Mouse (Mus musculus) testis, postnatal 10 days (tissue): Measurements from ENCODE around the gene Il4.

Experiments used
- DNase-seq: peaks from one replicate; pipeline ENCODE4 v3.0.0; 2021; ENCODE audit warnings: low spot score

Il4 gene

DNA sequence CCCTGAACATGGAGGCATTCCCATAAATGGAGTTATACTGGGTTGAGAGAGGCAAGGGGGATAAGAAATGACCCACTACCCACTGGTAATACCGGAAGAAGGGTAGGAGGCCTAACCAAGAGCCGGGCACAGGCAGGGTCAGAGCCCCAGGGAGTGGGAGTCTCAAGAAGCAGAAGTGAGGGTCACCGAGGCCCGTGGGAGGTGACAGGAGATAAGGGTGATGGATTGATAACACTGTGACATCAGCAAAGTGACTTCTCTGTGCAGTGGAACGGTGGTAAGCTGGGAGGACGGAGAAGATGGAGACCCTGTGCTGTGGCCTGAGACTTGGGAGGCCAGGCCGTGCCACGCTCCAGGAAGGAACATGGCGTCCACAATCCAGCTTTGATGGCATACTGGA, 5.1 kb upstream of the Il4 start:
- no peak for DNase-seq

DNA sequence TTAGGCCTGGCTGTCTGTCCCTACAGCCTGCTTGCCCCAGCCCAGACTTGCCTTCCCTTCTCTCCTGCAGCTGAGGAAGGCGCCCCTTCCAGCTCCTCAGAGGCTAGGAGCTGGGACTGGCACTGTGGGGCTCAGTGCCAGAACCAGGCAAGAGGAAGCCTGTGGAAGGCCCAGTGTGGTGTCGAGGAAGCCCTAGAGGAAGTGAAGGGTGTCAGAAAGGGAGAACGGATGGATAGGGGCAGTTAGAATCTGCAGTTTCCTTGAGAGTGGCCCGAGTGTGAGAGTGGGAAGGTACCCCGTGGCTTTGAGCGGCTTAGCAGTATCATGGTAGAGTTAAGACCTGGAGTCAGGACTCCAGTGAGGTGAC, 4.0 kb upstream of the Il4 start:
- DNase-seq, result no peak

DNA sequence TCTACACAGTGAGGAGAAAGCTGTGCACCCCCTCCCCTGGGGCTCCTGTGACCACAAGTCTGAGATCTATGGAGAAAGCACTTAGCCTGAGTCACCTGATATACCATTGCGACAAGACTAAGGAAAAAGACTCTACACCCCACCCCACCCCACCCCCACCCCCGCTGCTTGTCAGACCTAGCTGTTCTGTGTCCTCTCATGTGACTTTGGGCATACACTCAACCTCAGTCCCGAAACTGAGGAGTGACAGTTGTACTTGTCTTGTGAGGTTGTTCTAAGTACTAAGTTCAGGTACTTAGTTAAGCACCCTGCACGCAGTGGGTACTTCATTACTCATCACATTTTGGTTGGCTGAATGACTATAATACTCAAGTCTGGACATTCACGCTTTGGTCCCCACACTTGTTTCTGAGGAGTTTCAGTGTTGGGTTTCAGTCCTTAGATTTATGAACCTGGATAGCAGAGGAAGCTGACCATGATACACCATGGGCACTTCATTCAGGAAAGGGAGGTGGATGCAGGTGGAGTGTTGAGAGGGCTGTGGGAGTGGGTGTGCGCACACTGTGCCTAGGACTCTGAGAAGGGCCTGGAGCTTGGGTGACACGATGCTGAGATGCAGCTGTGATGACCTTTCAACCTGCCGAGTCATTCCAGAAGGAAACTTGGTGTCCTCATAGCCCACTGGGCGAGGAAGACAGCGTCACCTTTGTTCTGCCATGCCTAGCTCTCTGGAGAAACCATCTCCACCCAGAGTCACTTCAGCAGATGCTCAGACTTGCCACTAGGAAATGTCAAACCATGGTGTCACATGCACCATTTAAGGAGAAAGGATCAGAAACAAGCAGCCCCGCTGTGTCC, 3.3 kb upstream of the Il4 start:
- no peak for DNase-seq

DNA sequence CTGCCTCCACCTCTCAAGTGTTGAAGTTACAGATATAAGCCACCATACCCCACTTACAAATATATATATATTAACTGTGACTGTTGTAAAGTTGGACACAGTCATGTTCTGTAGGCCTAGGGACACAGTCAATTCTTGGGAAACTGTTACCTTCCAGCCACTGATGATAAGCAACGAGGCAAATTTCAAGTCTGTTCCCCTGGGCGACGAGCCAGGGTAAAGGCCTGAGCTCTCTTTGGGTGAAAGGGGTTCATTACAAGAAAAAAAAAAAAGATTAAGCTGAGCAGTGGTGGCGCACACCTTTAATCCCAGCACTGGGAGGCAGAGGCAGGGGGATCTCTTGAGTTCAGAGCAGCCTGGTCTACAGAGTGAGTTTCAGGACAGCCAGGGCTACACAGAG, 1.6 kb upstream of the Il4 start:
- no peak for DNase-seq

DNA sequence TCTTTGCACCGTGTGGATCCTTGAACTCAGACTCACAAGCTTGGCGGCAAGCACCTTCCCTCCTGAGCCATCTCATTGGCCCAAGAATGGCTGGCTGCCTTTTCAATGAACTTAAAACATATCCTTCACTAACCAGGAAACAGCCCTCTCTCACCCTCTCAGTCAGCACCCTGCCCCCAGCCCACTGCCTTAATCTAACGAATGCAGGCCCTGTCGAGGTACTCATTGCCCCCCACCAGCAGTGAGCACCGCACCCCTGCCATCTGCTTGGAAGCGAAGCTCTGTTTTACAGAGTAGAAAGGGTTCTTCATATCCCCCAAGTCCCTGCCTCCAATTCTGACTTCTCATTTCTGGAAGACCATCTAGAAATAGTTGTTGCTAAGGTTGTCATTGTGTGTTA, 959 bp upstream of the Il4 start:
- DNase-seq, result no peak

DNA sequence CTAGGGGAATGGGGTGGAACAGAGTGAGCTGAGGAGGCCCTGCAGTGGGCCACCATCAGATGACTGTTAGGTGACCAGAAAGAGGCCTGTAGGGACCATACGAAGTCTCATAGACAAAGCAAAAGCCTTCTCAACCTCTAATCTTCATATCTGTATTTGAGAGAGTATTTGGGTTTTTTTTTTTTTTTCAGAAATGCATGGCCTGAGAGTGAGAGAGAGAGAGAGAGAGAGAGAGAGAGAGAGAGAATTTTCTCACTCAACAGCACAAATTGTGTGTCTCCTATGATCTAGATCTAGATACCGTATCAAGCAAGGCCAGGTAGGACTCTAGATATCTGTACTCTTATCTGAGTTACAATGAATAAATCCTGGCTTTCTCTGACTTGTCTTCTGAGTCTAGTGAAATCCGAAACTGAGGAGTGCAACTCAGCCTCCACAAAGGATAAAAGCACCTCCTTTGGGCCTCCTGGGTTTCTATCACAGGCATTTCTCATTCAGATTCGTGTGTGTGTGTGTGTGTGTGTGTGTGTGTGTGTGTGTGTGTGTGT, 833 bp downstream of the Il4 start:
- DNase-seq, result no peak

DNA sequence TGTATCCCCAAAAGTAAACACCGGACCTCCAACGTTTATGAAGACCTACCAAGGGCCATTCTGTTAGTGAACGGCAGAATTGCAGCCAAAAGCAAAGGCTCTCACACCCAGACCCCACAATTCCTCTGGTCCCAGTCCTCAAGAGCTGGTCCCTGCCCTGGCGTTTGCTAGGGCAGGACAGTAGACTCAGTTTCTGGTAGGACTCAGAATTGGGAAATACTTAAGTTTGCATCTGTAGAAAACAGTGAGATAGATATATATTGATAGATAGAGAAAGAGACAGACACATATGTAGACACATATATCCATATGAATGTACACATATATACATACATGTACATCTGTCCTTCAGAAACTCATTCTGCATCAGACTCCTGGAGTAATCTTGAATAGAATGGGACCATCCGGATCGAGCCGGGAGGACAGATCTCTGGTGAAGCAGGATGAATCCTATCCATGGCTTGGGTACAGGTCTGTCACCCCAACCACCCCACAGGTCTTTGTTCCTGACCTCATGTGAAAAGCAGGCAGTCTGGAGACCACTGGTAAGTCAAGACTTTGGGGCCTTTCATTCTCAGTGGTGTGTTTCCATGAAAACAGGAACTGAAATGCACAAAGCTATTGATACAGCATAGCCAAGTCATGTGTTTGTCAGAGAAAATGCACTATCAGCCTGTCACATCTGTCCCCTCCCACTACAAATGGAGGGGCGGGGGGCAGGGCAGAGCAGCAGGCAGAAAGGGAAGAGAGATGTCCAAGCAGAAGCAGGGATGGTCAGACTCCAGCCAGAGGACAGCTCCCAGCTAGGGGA, 1.5 kb downstream of the Il4 start:
- no peak for DNase-seq

DNA sequence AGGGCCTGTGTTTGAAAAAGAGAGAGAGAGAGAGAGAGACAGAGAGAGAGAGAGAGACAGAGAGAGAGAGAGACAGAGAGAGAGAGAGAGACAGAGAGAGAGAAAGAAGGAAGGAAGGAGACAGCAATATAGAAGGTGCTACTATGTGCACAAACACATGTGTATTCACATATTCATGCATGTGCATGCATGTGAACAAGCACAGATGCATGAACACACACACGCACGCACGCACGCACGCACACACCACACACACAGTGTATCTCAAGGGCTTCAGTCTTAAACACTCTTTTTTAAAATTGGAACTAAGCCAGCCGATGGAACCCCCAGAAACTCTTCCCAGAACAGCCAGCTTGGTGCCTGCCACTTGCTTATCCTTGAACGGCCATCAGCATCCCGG, 2.9 kb downstream of the Il4 start:
- DNase-seq, result no peak

DNA sequence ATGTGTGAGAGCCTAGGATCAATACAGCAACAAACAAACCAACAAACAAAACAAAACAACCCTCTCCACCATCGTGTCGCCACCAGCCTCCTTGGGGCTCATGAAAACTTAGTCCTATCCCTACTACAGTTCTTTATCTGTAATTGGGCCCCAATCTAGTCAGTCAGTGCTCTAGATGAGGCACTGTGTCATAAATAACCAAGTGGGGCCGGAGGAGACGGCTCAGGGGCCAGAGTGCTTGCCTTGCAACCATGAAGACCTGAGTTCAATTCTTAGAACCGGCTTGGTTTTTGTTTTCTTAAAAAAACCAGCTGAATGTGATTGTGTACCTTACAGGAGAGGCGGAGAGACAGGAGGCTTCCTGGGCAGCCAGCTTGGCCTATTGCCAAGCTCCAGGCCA, 3.3 kb downstream of the Il4 start:
- no peak for DNase-seq

DNA sequence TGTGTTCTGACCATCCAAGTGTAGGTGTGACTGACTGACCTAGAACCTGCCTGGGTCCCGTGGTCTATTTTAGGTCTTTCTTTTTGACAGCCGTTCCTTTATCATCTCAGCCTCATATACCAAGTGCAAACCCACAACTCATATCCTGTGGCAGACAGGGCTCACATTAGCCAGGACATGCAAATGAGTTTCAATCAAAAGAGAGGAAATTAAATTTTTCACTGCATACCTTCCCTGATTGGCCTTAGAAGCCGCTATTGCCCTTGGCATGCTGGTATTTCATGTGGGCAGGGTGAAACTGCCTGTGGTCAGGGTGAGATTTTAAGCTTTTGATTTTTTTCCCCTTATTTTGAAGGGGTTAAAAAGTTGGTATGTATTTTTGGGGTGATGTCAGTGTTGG, 8.8 kb downstream of the Il4 start:
- no peak for DNase-seq

DNA sequence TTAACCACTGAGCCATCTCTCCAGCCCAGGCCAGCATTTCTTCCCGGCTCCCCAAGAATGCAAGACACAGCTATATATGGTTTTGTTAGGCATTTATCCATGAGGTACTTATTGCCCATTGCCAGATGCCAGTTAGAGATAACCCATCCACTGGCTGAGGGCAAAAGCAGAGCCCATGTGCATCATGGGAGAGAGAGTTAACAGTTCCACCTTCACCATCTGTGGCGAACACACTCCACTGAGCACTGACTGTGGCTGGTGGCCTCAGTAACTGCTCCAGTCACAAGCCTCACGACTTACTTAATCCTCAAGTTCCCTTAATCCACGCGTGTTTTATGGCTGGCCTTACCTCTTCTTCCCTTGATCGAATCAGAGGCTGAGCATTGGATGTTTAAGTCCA, 9.2 kb downstream of the Il4 start:
- no peak for DNase-seq

DNA sequence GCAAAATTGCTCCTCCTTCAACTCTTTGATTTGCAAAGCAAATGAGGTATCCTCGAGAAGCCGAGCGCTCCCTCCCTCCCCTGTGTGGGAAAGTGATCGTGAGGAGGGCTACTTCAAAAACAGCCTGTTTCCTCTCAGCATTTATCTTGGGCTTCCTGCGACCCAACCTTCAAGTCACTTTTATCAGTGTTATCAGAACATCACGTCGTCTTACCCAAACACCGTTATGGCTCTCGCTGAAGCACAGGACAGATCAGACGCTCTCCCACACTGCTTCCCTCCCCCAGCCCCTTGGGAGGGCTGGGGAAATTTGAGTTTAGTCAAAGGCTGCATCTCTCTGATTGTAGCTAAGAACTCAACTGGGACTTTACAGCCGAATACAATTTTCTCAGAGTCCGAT, 12.9 kb downstream of the Il4 start:
- DNase-seq, result no peak

DNA sequence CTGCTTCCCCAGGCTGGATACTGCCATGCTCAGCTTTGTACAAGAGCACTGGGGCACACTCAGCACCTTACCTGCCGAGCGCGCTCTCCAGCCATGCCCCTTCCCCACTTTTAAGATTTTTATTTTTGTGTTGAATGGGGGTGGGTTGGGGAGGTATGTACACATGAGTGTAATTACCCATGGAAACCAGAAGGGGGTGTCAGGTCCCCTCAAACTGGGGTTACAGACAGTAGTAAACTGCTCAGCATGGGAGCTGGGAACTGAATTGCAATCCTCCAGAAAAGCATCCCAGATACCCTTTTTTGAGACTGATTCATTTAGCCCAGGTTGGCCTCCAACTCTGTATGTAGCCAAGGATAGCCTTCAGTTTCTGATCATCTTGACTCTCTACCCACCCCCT, 13.5 kb downstream of the Il4 start:
- no peak for DNase-seq

DNA sequence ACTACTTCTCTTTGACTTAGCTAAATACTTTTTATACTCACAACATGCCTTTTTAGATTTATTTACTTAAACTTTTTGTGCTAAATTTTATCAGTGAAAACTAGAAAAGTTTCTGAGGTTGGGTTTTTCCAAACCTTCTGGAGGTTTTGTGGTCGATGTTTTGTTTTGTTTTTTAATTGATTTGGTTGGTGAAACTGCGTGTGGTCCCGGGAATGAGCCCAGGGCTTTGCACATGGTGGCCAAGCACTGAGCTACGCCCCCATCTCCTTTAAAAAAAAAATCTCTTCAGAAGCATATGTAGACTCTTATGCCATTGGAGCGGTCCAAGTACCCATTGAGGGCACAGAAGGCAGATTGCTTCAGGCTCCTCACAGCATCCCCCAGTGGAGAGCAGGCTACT, 27.4 kb downstream of the Il4 start:
- DNase-seq, result no peak

DNA sequence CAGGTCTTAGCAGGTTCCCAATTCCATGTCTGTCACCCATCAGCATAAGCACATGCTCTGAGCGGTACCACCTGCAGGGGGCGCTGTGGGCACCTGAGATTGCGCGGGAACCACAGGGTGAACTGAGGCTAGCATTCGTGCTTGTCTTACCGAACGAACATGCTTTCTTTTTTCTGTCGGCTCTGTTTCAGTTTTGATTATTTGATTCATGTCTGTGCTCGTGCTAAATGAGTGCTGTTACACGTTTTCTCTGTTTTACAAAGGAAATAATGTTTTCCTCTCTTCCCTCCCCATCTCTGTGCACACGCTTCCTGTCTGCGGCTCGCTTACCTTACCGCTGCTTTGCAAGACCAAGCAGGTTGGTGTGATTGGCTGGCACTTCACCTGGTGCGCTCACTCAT, 28.1 kb downstream of the Il4 start:
- DNase-seq, result peak; percentile 72

DNA sequence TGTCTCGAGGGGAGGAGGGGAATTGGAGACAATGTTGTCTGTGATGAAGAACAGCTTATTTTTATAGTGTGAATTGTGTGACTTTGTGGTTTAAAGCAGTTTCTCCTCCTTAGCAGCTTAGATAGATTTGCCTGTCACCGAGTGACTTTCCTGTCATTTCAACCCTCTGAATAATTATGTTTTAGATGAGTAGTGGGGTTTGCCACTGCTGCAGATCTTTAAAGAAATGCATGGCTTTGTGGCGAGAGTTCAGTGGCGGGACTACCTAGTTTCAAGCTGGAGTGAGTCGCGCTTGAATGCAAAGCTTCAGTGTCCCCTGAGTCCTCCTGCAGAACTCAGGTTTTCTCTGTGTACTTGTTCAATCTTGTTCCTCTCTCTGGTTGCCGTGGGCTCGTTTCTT, 30.2 kb downstream of the Il4 start:
- DNase-seq, result no peak

DNA sequence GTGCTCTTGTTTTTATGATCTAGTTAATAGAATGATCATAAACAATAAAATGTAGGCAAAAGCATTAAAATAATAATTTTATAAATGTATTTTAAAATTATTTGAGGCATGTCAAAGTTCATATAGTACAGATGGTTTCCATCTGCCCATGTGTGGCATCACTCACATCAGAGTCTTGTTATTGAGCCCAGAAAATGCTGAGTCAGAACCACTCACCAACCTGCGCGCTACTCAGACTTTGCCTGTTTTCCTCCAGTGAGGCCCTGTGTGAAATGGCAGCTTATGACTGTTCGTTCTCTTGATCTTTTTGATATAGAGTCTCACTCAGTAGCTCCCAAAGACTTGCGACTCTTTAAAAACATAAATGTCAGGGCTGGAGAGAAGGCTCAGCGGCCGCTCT, 33.0 kb downstream of the Il4 start:
- no peak for DNase-seq

DNA sequence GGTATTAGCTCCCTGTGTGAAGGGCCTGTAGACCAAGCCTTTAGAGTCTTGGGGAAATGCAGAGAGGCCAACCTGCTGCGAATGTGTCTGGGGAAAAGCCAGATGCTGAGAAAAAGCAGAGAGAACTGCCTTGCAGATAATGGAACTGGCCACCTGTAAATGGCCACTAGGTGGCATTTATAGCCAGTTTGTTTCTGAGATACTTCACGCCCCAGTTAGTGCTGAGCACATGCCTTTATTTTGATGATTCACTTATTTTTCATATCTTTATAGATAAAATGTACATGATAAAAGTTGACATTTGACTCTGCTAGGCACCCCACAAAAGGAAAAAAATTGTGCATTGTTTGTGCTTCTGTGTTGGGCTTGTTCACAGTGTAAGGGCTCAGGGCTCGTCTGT, 33.6 kb downstream of the Il4 start:
- no peak for DNase-seq

DNA sequence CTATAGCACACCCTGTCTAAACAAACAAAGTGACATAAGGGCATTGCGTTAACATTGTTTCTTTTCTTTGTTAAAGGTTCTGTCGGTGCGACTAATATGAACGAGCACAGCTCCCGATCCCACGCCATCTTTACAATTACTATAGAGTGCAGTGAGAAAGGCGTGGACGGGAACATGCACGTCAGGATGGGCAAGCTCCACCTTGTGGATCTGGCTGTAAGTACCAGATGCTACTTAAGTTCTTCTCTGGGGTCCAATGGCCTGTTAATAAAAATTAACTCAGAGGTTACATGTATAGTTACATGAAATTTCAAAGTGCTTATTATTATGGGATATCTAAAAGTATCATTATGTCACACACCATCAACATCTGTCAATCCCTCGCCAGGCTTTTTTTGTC, 35.3 kb downstream of the Il4 start:
- no peak for DNase-seq

DNA sequence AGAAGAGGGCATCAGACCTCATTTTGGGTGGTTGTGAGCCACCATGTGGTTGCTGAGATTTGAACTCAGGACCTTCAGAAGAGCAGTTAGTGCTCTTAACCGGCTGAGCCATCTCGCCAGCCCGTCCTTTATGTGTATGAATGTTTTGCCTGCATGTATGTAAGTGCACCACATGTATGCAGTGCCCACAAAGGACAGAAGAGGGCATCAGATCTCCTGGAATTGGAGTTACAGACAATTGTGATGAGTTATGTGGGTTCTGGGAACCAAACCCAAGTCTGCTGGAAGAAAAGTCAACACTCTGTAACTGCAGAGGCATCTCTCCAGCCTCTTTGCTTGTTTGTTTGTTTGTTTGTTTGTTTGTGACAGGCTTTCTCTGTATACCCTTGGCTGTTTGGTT, 37.9 kb downstream of the Il4 start:
- no peak for DNase-seq

DNA sequence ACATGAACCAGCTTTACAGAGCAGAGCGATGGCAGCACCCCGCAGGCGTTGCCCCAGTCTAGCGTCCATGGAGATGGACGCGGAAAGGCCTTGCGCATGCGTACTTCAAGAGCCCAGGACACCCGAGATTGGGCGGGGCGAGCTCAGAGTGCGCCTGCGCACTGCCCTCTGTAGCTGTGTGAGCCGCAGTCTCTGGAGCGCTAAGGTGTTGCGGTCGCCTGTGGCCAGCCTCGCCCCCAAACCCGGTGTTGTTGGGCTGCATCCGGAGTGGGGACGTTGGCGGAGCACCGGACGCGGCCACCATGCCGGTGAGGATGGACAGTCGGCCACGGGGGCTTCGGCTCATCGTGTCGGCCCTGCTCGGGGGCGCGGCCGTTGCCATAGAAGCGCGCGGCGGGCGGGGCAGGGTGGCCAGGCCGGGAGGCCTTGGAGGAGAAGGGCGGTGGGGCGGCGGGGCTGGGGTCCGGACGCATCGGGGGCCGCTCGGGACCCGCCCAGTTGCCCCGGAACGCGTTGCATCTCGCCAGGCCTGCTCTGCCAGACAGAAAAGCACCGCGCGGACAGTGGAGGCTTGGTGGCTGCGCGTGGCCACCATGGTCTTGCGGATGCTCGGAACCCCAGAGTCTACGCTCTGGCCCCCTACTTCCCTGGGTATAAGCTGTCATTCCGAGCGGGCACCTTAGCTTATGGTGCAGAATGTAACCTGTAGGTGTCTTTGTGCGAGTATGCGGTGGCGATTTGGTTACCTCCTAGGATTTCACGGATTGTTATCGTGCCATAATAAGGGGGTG, 51.0 kb downstream of the Il4 start, which contains the start of gene Kif3a:
Gene Kif3a (plus strand): TSS at position 156 of the 791 bp plus-strand sequence.
- peak; percentile 96 for DNase-seq

DNA sequence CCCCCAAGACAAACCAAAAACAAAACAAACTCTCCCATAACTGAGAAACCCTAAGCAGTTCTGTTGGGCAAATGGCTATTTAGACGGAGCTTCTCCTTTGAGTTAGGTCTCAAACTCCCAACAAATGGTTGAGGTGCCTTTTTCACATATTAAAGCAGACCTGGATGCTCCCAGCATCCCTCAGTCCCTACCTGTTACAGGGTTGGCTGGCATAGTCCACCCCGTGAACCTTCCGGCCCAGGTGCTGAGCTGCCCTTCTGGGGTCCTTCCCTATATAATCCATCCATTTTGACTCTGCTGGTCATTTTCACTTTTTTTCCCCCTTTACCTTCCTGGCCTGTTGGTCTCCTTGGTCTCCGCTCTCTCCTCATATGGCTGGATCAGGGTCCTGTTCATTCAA, 51.8 kb downstream of the Il4 start:
- DNase-seq, result no peak

DNA sequence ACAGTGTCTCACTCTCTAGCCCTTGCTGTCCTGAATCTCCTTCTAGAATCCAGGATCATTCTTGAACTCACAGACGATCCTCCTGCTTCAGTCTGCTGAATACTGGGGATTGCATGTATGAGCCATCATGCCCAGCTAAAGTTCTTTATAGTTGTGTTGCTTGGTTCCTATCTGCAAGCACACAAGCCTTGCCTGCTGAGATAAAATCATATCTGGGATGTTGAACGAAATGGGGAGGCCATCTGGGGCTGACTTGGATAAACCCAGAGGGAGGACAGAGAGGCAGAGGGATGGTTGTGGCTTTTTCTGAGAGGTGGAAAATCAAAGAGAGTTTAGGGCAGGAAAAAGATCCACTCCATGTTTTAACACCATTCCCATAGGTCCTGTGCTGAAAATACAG, 56.5 kb downstream of the Il4 start:
- no peak for DNase-seq
